Mouse (Mus musculus): ENCODE measurements around the gene Polr2a. TPM values are rescaled to one million over a fixed set of nuclear protein-coding genes. Genes with fewer than 3 reads are reported as not detected.

Gene Polr2a
- polyA plus RNA-seq, 1 experiment from 2014 or later: 20.1 TPM

GRCm38 (mm10) chr11:69758971-69759721 lies 709 bp upstream of the Polr2a start:
- under 1% methylated on average over 37 of the region's 37 CpGs for WGBS
- H3K9me3 ChIP-seq (ENCODE audit: control insufficient read depth, low read length): no peaks in the 10 kb centered on the region
- peak overlapping the region; percentile 95 to 100 for H3K27ac ChIP-seq (replicated peaks in 1 of 2; ENCODE audit: control insufficient read depth in 1 of 2, insufficient read depth in 1 of 2, low read depth in 2 of 2, low read length in 2 of 2)
- H3K4me3 ChIP-seq (ENCODE audit: control insufficient read depth in 1 of 2, insufficient read depth in 1 of 2, low read depth in 1 of 2, low read length in 2 of 2): peak overlapping the region; percentile 51 to 82
- H3K36me3 ChIP-seq (ENCODE audit: control insufficient read depth, insufficient read depth, low read length): no peaks in the 10 kb centered on the region
- peak overlapping the region; percentile 84 for H3K9ac ChIP-seq (ENCODE audit: low read length)
- H3K4me1 ChIP-seq (ENCODE audit: control insufficient read depth in 2 of 2, insufficient read depth in 2 of 2, low read length in 2 of 2): peaks cover 6 to 37% of the 10 kb centered on the region in 2 experiments
- peak; percentile 88 for ATAC-seq (ENCODE audit: insufficient number of reproducible peaks, insufficient read depth, low FRiP score, low read depth)
- H3K27me3 ChIP-seq (ENCODE audit: control insufficient read depth, insufficient read depth, low read length): no peaks in the 10 kb centered on the region
- peak overlapping the region; percentile 81 for H3K4me2 ChIP-seq (ENCODE audit: low read length)

GRCm38 (mm10) chr11:69758090-69758456 lies 364 bp downstream of the Polr2a start:
- peak overlapping the region; percentile 84 for H3K9ac ChIP-seq (ENCODE audit: low read length)
- peak overlapping the region; percentile 81 for H3K4me2 ChIP-seq (ENCODE audit: low read length)
- peak overlapping the region; percentile 51 to 68 for H3K4me3 ChIP-seq (ENCODE audit: control insufficient read depth in 1 of 2, insufficient read depth in 1 of 2, low read depth in 1 of 2, low read length in 2 of 2)
- H3K36me3 ChIP-seq (ENCODE audit: control insufficient read depth, insufficient read depth, low read length): no peaks in the 10 kb centered on the region
- no peaks in the 10 kb centered on the region for H3K27me3 ChIP-seq (ENCODE audit: control insufficient read depth, insufficient read depth, low read length)
- under 1% methylated on average over 25 of the region's 26 CpGs for WGBS
- ATAC-seq (ENCODE audit: insufficient number of reproducible peaks, insufficient read depth, low FRiP score, low read depth): peak; percentile 86
- peak overlapping the region; percentile 95 to 98 for H3K27ac ChIP-seq (replicated peaks in 1 of 2; ENCODE audit: control insufficient read depth in 1 of 2, insufficient read depth in 1 of 2, low read depth in 2 of 2, low read length in 2 of 2)
- no peaks in the 10 kb centered on the region for H3K9me3 ChIP-seq (ENCODE audit: control insufficient read depth, low read length)
- H3K4me1 ChIP-seq (ENCODE audit: control insufficient read depth in 2 of 2, insufficient read depth in 2 of 2, low read length in 2 of 2): peaks cover 6 to 39% of the 10 kb centered on the region in 2 experiments

DNA sequence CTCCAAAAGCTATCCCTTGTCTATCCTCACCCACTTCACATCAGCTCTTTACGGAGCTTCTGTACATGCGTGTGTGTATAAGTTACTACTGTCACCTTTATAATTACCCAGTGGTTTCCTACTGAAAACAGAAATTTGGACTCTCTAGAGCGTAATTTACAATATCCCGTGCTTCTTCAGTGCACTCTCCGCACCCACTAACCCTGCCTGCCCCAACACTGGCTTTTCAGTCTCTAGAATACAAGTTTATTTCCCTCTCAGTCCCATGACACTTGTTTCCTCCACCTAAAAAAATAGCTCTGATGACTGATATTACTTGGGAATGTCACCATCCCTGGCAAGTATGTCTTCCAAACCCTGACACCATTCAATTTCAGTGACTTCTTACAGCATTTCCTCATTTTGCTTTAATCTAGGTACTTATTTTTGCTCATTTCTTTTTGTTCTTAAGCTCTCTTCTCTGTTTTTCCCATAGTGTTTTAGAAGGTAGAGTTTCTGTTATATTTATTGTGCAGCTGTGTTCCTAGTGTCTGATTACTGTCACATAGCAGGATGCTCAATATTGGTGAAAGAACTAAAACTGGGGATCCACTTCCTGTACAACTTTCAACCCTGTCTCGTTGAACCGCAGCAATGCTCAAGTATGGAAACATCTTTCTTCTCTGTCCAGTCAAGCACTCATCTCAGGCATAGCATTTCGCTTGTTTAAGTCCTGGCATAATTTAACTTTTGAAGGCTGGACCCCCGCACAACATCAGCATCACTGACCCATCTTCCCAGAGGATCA lies 941 bp downstream of the Polr2a start:
- 43% methylated on average over 9 of the region's 9 CpGs for WGBS
- Histone ChIP-seq H3K4me1 (ENCODE audit: control insufficient read depth in 2 of 2, insufficient read depth in 2 of 2, low read length in 2 of 2) (peaks cover 6 to 45% of the 10 kb centered on the region in 2 experiments), H3K27me3 (ENCODE audit: control insufficient read depth, insufficient read depth, low read length) (no peaks in the 10 kb centered on the region), H3K9me3 (ENCODE audit: control insufficient read depth, low read length) (no peaks in the 10 kb centered on the region), H3K27ac (replicated peaks in 1 of 2; ENCODE audit: control insufficient read depth in 1 of 2, insufficient read depth in 1 of 2, low read depth in 2 of 2, low read length in 2 of 2) (peak overlapping the region; percentile 55 to 95), H3K36me3 (ENCODE audit: control insufficient read depth, insufficient read depth, low read length) (no peaks in the 10 kb centered on the region), H3K4me2 (ENCODE audit: low read length) (peak overlapping the region; percentile 81), H3K9ac (ENCODE audit: low read length) (peak overlapping the region; percentile 84), H3K4me3 (ENCODE audit: control insufficient read depth in 1 of 2, insufficient read depth in 1 of 2, low read depth in 1 of 2, low read length in 2 of 2) (peak overlapping the region; percentile 51 to 68)
- ATAC-seq (ENCODE audit: insufficient number of reproducible peaks, insufficient read depth, low FRiP score, low read depth): no peak

GRCm38 (mm10) chr11:69754701-69755100 lies 3.7 kb downstream of the Polr2a start:
- Histone ChIP-seq H3K4me1 (ENCODE audit: control insufficient read depth in 2 of 2, insufficient read depth in 2 of 2, low read length in 2 of 2) (peaks cover 0 to 49% of the 10 kb centered on the region in 2 experiments; a peak in 3 of 4 replicates), H3K9me3 (ENCODE audit: control insufficient read depth, low read length) (no peaks in the 10 kb centered on the region), H3K4me3 (ENCODE audit: control insufficient read depth in 1 of 2, insufficient read depth in 1 of 2, low read depth in 1 of 2, low read length in 2 of 2) (no peak overlapping the region), H3K9ac (ENCODE audit: low read length) (no peak overlapping the region), H3K27me3 (ENCODE audit: control insufficient read depth, insufficient read depth, low read length) (no peaks in the 10 kb centered on the region), H3K27ac (replicated peaks in 1 of 2; ENCODE audit: control insufficient read depth in 1 of 2, insufficient read depth in 1 of 2, low read depth in 2 of 2, low read length in 2 of 2) (no peak overlapping the region), H3K36me3 (ENCODE audit: control insufficient read depth, insufficient read depth, low read length) (no peaks in the 10 kb centered on the region), H3K4me2 (ENCODE audit: low read length) (no peak overlapping the region)
- no peak for ATAC-seq (ENCODE audit: insufficient number of reproducible peaks, insufficient read depth, low FRiP score, low read depth)
- 57% methylated on average over 3 of the region's 3 CpGs for WGBS

DNA sequence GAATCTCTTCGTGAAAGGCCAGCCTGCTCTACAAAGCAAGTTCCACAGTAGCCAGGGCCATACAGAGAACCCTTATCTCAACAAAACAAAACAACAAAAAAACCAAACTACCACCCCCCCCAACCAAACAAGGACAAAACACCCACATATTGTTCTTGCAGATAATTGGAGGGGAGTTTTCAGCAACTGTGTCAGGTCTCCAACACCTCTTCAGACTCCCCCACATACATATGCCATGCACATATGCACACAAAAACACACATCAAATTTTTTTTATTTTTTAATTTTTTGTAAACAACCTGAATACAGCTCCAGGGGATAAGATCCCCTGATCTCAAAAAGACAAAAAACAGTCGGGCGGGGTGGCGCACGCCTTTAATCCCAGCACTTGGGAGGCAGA lies 4.2 kb downstream of the Polr2a start:
- 82% methylated on average over 5 of the region's 5 CpGs for WGBS
- Histone ChIP-seq H3K4me3 (ENCODE audit: control insufficient read depth in 1 of 2, insufficient read depth in 1 of 2, low read depth in 1 of 2, low read length in 2 of 2) (no peak overlapping the region), H3K36me3 (ENCODE audit: control insufficient read depth, insufficient read depth, low read length) (no peaks in the 10 kb centered on the region), H3K27ac (replicated peaks in 1 of 2; ENCODE audit: control insufficient read depth in 1 of 2, insufficient read depth in 1 of 2, low read depth in 2 of 2, low read length in 2 of 2) (no peak overlapping the region), H3K4me2 (ENCODE audit: low read length) (no peak overlapping the region), H3K9ac (ENCODE audit: low read length) (no peak overlapping the region), H3K27me3 (ENCODE audit: control insufficient read depth, insufficient read depth, low read length) (no peaks in the 10 kb centered on the region), H3K4me1 (ENCODE audit: control insufficient read depth in 2 of 2, insufficient read depth in 2 of 2, low read length in 2 of 2) (peaks cover 0 to 46% of the 10 kb centered on the region in 2 experiments; a peak in 3 of 4 replicates), H3K9me3 (ENCODE audit: control insufficient read depth, low read length) (no peaks in the 10 kb centered on the region)
- ATAC-seq (ENCODE audit: insufficient number of reproducible peaks, insufficient read depth, low FRiP score, low read depth): no peak

GRCm38 (mm10) chr11:69752686-69753085 lies 5.8 kb downstream of the Polr2a start:
- Histone ChIP-seq H3K27me3 (ENCODE audit: control insufficient read depth, insufficient read depth, low read length) (no peaks in the 10 kb centered on the region), H3K36me3 (ENCODE audit: control insufficient read depth, insufficient read depth, low read length) (peaks cover 7% of the 10 kb centered on the region), H3K27ac (replicated peaks in 1 of 2; ENCODE audit: control insufficient read depth in 1 of 2, insufficient read depth in 1 of 2, low read depth in 2 of 2, low read length in 2 of 2) (no peak overlapping the region), H3K4me3 (ENCODE audit: control insufficient read depth in 1 of 2, insufficient read depth in 1 of 2, low read depth in 1 of 2, low read length in 2 of 2) (no peak overlapping the region), H3K9ac (ENCODE audit: low read length) (peak overlapping the region; percentile 10; the same call in 1 of the 2 replicates), H3K4me2 (ENCODE audit: low read length) (no peak overlapping the region), H3K9me3 (ENCODE audit: control insufficient read depth, low read length) (no peaks in the 10 kb centered on the region), H3K4me1 (ENCODE audit: control insufficient read depth in 2 of 2, insufficient read depth in 2 of 2, low read length in 2 of 2) (peaks cover 0 to 46% of the 10 kb centered on the region in 2 experiments; a peak in 3 of 4 replicates)
- ATAC-seq (ENCODE audit: insufficient number of reproducible peaks, insufficient read depth, low FRiP score, low read depth): no peak

DNA sequence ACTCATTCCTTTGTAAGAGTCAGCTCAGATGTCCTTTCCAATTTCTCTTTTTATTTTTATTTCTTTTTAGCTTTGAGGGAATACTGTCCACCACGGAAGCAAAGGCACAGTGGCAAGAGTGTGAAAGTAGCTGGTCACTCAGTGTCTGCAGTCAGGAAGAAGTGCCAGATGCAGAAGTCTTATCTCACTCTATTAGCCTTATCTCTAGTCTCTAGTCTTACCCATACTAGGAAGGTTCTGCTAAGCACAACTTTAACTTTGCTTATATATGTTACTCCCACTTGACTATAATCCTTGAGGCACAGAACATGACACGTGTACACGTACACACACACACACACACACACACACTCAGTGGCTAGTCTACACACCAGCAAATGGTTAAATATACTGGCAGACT lies 6.8 kb downstream of the Polr2a start:
- no peak overlapping the region for H3K4me2 ChIP-seq (ENCODE audit: low read length)
- H3K27me3 ChIP-seq (ENCODE audit: control insufficient read depth, insufficient read depth, low read length): no peaks in the 10 kb centered on the region
- H3K36me3 ChIP-seq (ENCODE audit: control insufficient read depth, insufficient read depth, low read length): peaks cover 18% of the 10 kb centered on the region
- peaks cover 0 to 36% of the 10 kb centered on the region in 2 experiments; a peak in 3 of 4 replicates for H3K4me1 ChIP-seq (ENCODE audit: control insufficient read depth in 2 of 2, insufficient read depth in 2 of 2, low read length in 2 of 2)
- ATAC-seq (ENCODE audit: insufficient number of reproducible peaks, insufficient read depth, low FRiP score, low read depth): no peak
- 16% methylated on average over 3 of the region's 3 CpGs for WGBS
- H3K9me3 ChIP-seq (ENCODE audit: control insufficient read depth, low read length): no peaks in the 10 kb centered on the region
- H3K27ac ChIP-seq (replicated peaks in 1 of 2; ENCODE audit: control insufficient read depth in 1 of 2, insufficient read depth in 1 of 2, low read depth in 2 of 2, low read length in 2 of 2): no peak overlapping the region
- no peak overlapping the region for H3K4me3 ChIP-seq (ENCODE audit: control insufficient read depth in 1 of 2, insufficient read depth in 1 of 2, low read depth in 1 of 2, low read length in 2 of 2)
- H3K9ac ChIP-seq (ENCODE audit: low read length): peak overlapping the region; percentile 12; the same call in 1 of the 2 replicates

Measured in heart, embryonic 14.5 days (tissue).